Mouse (Mus musculus) lung, embryonic 14.5 days (tissue): ENCODE measurements around the gene Atp6v1g2. TPM values are rescaled to one million over a fixed set of nuclear protein-coding genes. Genes with fewer than 3 reads are reported as not detected.

Source experiments
- ATAC-seq: fragments of 200-750 bp; cut with Nextera tagmentation; 2 replicates; pipeline ENCODE4 v1.8.0; 2017; ENCODE audit warnings: mild to moderate bottlenecking, moderate TSS enrichment, moderate library complexity; ENCODE audit not compliant: insufficient read depth
- DNase-seq: peaks from one replicate; pipeline ENCODE4 v3.0.0-alpha.2; 2015
- H3K27ac ChIP-seq: fragments of 300-500 bp; sonication (generic); 2 replicates; pipeline ENCODE4 v1.5.1; 2014; ENCODE audit warnings: low read depth, mild to moderate bottlenecking, moderate library complexity
- H3K27me3 ChIP-seq: fragments of 300-500 bp; sonication (generic); 2 replicates; pipeline ENCODE4 v1.6.1; 2014; ENCODE audit warnings: low read length, control low read depth; ENCODE audit not compliant: insufficient read depth
- H3K36me3 ChIP-seq: fragments of 300-500 bp; sonication (generic); 2 replicates; pipeline ENCODE4 v1.6.1; 2014; ENCODE audit warnings: control low read depth; ENCODE audit not compliant: insufficient read depth
- H3K4me1 ChIP-seq: fragments of 300-500 bp; sonication (generic); 2 replicates; pipeline ENCODE4 v1.6.1; 2014; ENCODE audit warnings: antibody characterized with exemption, control low read depth; ENCODE audit not compliant: insufficient read depth
- H3K4me2 ChIP-seq: fragments of 300-500 bp; sonication (generic); 2 replicates; pipeline ENCODE4 v1.6.1; 2014; ENCODE audit warnings: mild to moderate bottlenecking
- H3K4me3 ChIP-seq: fragments of 300-500 bp; sonication (generic); 2 replicates; pipeline ENCODE4 v1.5.1; 2014; ENCODE audit warnings: low read depth, low read length
- H3K9ac ChIP-seq: fragments of 300-500 bp; sonication (generic); 2 replicates; pipeline ENCODE4 v1.6.1; 2014
- H3K9me3 ChIP-seq: fragments of 300-500 bp; sonication (generic); 2 replicates; pipeline ENCODE4 v1.6.1; 2016; ENCODE audit warnings: low read depth, low read length, control low read depth
- CTCF ChIP-seq: IDR thresholded peaks from 2 replicates; pipeline ENCODE4 v1.5.1; 2016; ENCODE audit warnings: antibody characterized with exemption, low read depth
- WGBS: fragments of 180-500 bp; shearing (Covaris S2); extraction: QIAGEN DNeasy Blood & Tissue Kit; methylation state at CpG from one replicate; pipeline ENCODE4 v1.1.7; 2014; 5-methylcytosine and 5-hydroxymethylcytosine counted together
- polyA plus RNA-seq: library from polyadenylated mRNA; unstranded; fragments of >200 nt; fragmentation: Nextera tagmentation; extraction: Ambion mirVana; gene quantifications from 2 replicates; pipeline ENCODE4 v1.2.1, GENCODE M21; 2014

The Atp6v1g2 gene
- polyA plus RNA-seq, 1 experiment from 2014 or later = 3.7 TPM

- no peaks in the 10 kb centered on the region for H3K27me3 ChIP-seq
- 66% methylated on average over 6 of the region's 6 CpGs for WGBS
- H3K4me2 ChIP-seq = no peak overlapping the region
- H3K4me3 ChIP-seq = no peak overlapping the region
- H3K4me1 ChIP-seq = no peaks in the 10 kb centered on the region
- DNase-seq (no peak), ATAC-seq (no peak)
- TF ChIP-seq CTCF = no peak
- H3K9ac ChIP-seq = no peak overlapping the region
- peaks cover 23% of the 10 kb centered on the region for H3K36me3 ChIP-seq
- H3K27ac ChIP-seq = 0 out of 2 replicates have a peak overlapping the region, but pooled peaks have one; percentile 32
- no peaks in the 10 kb centered on the region for H3K9me3 ChIP-seq
Observed at GRCm38 (mm10) chr17:35219601-35220041, 13.8 kb upstream of the Atp6v1g2 start.

GRCm38 (mm10) chr17:35220156-35220952 lies 13.1 kb upstream of the Atp6v1g2 start, which contains the start of gene Gm16181:
TSS of gene Gm16181 (plus strand) at chr17:35220834.
- H3K9ac ChIP-seq = peak within 1 kb of the TSS; percentile 20; the same call in 1 of the 2 replicates
- ATAC-seq = peak; percentile 50
- H3K27me3 ChIP-seq = no peaks in the 10 kb centered on the region
- DNase-seq = peak; percentile 61
- no peak for TF ChIP-seq CTCF
- H3K4me1 ChIP-seq = no peaks in the 10 kb centered on the region
- H3K4me2 ChIP-seq = no peak within 1 kb of the TSS
- no peaks in the 10 kb centered on the region for H3K9me3 ChIP-seq
- H3K27ac ChIP-seq = peak within 1 kb of the TSS; percentile 78; the same call in 1 of the 2 replicates
- WGBS = 54% methylated on average over 28 of the region's 28 CpGs
- H3K4me3 ChIP-seq = no peak within 1 kb of the TSS
- H3K36me3 ChIP-seq = peaks cover 27% of the 10 kb centered on the region

- Histone ChIP-seq H3K27me3 (no peaks in the 10 kb centered on the region), H3K36me3 (peaks cover 34% of the 10 kb centered on the region), H3K4me1 (no peaks in the 10 kb centered on the region), H3K9ac (no peak overlapping the region), H3K9me3 (no peaks in the 10 kb centered on the region), H3K27ac (peak overlapping the region; percentile 52; the same call in 1 of the 2 replicates), H3K4me3 (no peak overlapping the region), H3K4me2 (no peak overlapping the region)
- ATAC-seq = no peak
- DNase-seq = peak; percentile 45
- 57% methylated on average over 6 of the region's 6 CpGs for WGBS
- no peak; the same call in 1 of the 2 replicates for TF ChIP-seq CTCF
Observed at GRCm38 (mm10) chr17:35222299-35222698, 11.2 kb upstream of the Atp6v1g2 start.

GRCm38 (mm10) chr17:35224641-35225040 lies 8.8 kb upstream of the Atp6v1g2 start:
- TF ChIP-seq CTCF = no peak
- Histone ChIP-seq H3K4me1 (no peaks in the 10 kb centered on the region), H3K9ac (no peak overlapping the region), H3K4me2 (no peak overlapping the region), H3K4me3 (no peak overlapping the region), H3K27ac (no peak overlapping the region), H3K9me3 (no peaks in the 10 kb centered on the region), H3K27me3 (no peaks in the 10 kb centered on the region), H3K36me3 (peaks cover 50% of the 10 kb centered on the region)
- ATAC-seq (no peak), DNase-seq (no peak)
- 96% methylated on average over 4 of the region's 4 CpGs for WGBS

GRCm38 (mm10) chr17:35225456-35225855 lies 8.0 kb upstream of the Atp6v1g2 start:
- H3K4me3 ChIP-seq = no peak overlapping the region
- H3K4me2 ChIP-seq = no peak overlapping the region
- 94% methylated on average over 5 of the region's 5 CpGs for WGBS
- DNase-seq = no peak
- H3K36me3 ChIP-seq = peaks cover 48% of the 10 kb centered on the region
- ATAC-seq = no peak
- H3K9me3 ChIP-seq = no peaks in the 10 kb centered on the region
- no peaks in the 10 kb centered on the region for H3K27me3 ChIP-seq
- TF ChIP-seq CTCF = no peak
- no peak overlapping the region for H3K9ac ChIP-seq
- H3K4me1 ChIP-seq = no peaks in the 10 kb centered on the region
- H3K27ac ChIP-seq = no peak overlapping the region

- no peak overlapping the region for H3K9ac ChIP-seq
- ATAC-seq (no peak), DNase-seq (peak; percentile 37)
- H3K36me3 ChIP-seq = peaks cover 52% of the 10 kb centered on the region
- H3K4me2 ChIP-seq = no peak overlapping the region
- no peak overlapping the region for H3K27ac ChIP-seq
- TF ChIP-seq CTCF = 0 out of 2 replicates have a peak, but pooled peaks have one; percentile 5
- no peaks in the 10 kb centered on the region for H3K27me3 ChIP-seq
- H3K4me1 ChIP-seq = no peaks in the 10 kb centered on the region
- H3K4me3 ChIP-seq = no peak overlapping the region
- H3K9me3 ChIP-seq = no peaks in the 10 kb centered on the region
- WGBS = 72% methylated on average over 14 of the region's 14 CpGs
Observed at GRCm38 (mm10) chr17:35226561-35227046, 6.9 kb upstream of the Atp6v1g2 start.

- H3K4me3 ChIP-seq = no peak overlapping the region
- ATAC-seq = no peak
- H3K27me3 ChIP-seq = no peaks in the 10 kb centered on the region
- no peak for TF ChIP-seq CTCF
- no peaks in the 10 kb centered on the region for H3K9me3 ChIP-seq
- H3K4me2 ChIP-seq = no peak overlapping the region
- DNase-seq = no peak
- H3K27ac ChIP-seq = no peak overlapping the region
- 90% methylated on average over 10 of the region's 10 CpGs for WGBS
- H3K4me1 ChIP-seq = peaks cover 13% of the 10 kb centered on the region; the same call in 1 of the 2 replicates
- H3K9ac ChIP-seq = peak overlapping the region; percentile 13; the same call in 1 of the 2 replicates
- H3K36me3 ChIP-seq = peaks cover 46% of the 10 kb centered on the region
Observed at GRCm38 (mm10) chr17:35231022-35231421, 2.4 kb upstream of the Atp6v1g2 start.
